Mouse (Mus musculus): ENCODE data around the gene Gpr162. TPM values are rescaled to one million over a fixed set of nuclear protein-coding genes. Genes with fewer than 3 reads are reported as not detected.

The Gpr162 gene
- polyA plus RNA-seq, 1 experiment, result 2.4 TPM

DNA sequence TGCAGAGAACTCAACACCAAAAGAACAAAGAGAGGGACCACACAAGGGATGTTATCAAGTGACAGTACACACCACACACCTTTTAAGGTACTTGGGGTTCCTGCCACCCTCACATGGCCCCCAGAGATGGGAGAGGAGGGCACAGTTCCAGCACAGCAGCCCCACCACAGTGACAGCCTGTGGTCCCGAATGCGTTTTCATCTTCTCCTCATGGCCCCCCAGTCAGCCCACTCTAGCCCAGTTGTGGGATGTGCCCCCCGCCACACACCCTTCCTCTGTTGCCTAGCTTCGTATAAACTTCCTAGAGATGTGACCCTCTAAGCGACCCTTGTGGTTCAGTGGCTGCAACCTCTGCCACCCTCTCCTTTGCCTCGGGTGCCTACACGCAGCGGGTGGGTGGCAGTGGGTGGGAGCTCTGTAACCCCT, 22.2 kb upstream of the Gpr162 start:
- H3K9ac ChIP-seq (ENCODE audit: low read depth, poor library complexity, severe bottlenecking), result no peak overlapping the region
- no peaks in the 10 kb centered on the region for H3K36me3 ChIP-seq (ENCODE audit: control insufficient read depth, insufficient read depth, low read length, poor library complexity, severe bottlenecking)
- no peak overlapping the region for H3K4me3 ChIP-seq (ENCODE audit: low read depth, low read length)
- TF ChIP-seq CTCF (IDR thresholded peaks at IDR 0.05; ENCODE audit: low read depth, low read length), result no peak
- no peak for TF ChIP-seq POLR2A (IDR thresholded peaks at IDR 0.05; ENCODE audit: insufficient read depth, low read length)
- TF ChIP-seq EP300 (IDR thresholded peaks at IDR 0.05; ENCODE audit: insufficient read depth, low read depth, low read length), result no peak
- no peaks in the 10 kb centered on the region for H3K27me3 ChIP-seq (ENCODE audit: control insufficient read depth, insufficient read depth, low read length, poor library complexity, severe bottlenecking)
- no peaks in the 10 kb centered on the region for H3K4me1 ChIP-seq (ENCODE audit: control insufficient read depth, insufficient read depth, low read length)
- H3K9me3 ChIP-seq (replicated peaks; ENCODE audit: control insufficient read depth, insufficient read depth, low read length, poor library complexity, severe bottlenecking), result no peaks in the 10 kb centered on the region; the same call in 1 of the 2 replicates
- H3K27ac ChIP-seq (ENCODE audit: insufficient read depth, low read length), result no peak overlapping the region

DNA sequence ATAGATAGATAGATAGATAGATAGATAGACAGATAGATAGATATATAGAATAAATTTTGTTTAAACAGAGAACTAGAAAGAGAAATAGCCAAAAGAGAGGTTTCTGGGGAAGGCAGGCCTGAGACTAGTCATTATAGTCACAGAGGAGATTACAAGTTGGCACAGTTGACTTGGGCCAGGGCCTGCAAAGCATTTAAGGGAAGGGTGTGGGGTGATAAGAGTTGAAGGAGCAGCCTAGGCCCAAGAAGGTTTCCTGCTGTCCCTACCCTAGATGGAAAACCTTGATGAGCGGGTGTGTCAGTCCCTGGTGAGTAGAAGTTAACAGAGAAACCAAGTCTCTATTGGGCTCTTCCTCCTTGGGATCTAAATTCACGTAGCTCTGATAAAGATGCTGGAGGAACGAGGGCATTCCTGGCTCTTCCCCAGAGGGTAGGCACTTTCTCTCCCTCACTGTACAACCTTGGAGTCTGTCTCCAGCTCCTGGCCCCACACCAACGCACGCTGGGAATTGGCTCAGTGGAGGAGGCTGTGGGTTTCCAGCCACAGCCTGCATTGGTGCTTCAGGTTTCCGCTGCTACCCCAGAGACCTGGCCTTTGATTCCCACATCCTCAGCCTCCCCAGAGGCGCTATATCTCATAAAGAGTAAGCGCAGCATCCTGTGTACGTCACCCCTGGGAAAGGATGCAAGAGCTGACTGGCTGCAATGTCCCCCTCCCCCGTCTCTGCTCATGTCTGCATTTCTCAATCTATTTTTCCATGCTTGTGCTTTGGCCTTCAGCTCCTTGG, 21.1 kb upstream of the Gpr162 start:
- H3K9ac ChIP-seq (ENCODE audit: low read depth, poor library complexity, severe bottlenecking), result no peak overlapping the region
- H3K4me3 ChIP-seq (ENCODE audit: low read depth, low read length), result no peak overlapping the region
- no peak for TF ChIP-seq POLR2A (IDR thresholded peaks at IDR 0.05; ENCODE audit: insufficient read depth, low read length)
- no peak for TF ChIP-seq CTCF (IDR thresholded peaks at IDR 0.05; ENCODE audit: low read depth, low read length)
- TF ChIP-seq EP300 (IDR thresholded peaks at IDR 0.05; ENCODE audit: insufficient read depth, low read depth, low read length), result no peak
- H3K27me3 ChIP-seq (ENCODE audit: control insufficient read depth, insufficient read depth, low read length, poor library complexity, severe bottlenecking), result no peaks in the 10 kb centered on the region
- H3K9me3 ChIP-seq (replicated peaks; ENCODE audit: control insufficient read depth, insufficient read depth, low read length, poor library complexity, severe bottlenecking), result no peaks in the 10 kb centered on the region; the same call in 1 of the 2 replicates
- no peak overlapping the region for H3K27ac ChIP-seq (ENCODE audit: insufficient read depth, low read length)
- no peaks in the 10 kb centered on the region for H3K36me3 ChIP-seq (ENCODE audit: control insufficient read depth, insufficient read depth, low read length, poor library complexity, severe bottlenecking)
- H3K4me1 ChIP-seq (ENCODE audit: control insufficient read depth, insufficient read depth, low read length), result no peaks in the 10 kb centered on the region

DNA sequence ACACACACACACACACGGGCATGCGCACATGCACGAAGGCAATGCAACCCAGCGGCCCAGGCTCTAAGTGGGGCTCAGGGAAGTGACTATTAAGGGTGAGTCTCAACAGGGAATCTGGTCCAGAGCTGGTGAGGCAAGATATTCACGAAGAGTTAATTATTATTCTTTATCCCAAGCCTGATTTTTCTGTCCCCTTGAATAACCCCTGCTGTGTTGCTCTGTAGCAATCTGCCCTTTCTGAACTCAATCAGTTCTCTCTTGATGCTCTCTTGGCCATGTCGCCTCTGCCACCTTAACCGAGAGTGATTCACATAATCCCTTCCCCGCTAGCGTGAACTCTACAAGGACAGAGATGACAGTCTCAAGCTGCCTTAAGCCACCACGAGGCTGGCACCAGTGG, 19.6 kb upstream of the Gpr162 start:
- H3K27me3 ChIP-seq (ENCODE audit: control insufficient read depth, insufficient read depth, low read length, poor library complexity, severe bottlenecking), result no peaks in the 10 kb centered on the region
- no peaks in the 10 kb centered on the region for H3K36me3 ChIP-seq (ENCODE audit: control insufficient read depth, insufficient read depth, low read length, poor library complexity, severe bottlenecking)
- H3K27ac ChIP-seq (ENCODE audit: insufficient read depth, low read length), result no peak overlapping the region
- H3K4me1 ChIP-seq (ENCODE audit: control insufficient read depth, insufficient read depth, low read length), result no peaks in the 10 kb centered on the region
- no peaks in the 10 kb centered on the region for H3K9me3 ChIP-seq (replicated peaks; ENCODE audit: control insufficient read depth, insufficient read depth, low read length, poor library complexity, severe bottlenecking)
- H3K4me3 ChIP-seq (ENCODE audit: low read depth, low read length), result no peak overlapping the region
- TF ChIP-seq POLR2A (IDR thresholded peaks at IDR 0.05; ENCODE audit: insufficient read depth, low read length), result no peak
- no peak overlapping the region for H3K9ac ChIP-seq (ENCODE audit: low read depth, poor library complexity, severe bottlenecking)

DNA sequence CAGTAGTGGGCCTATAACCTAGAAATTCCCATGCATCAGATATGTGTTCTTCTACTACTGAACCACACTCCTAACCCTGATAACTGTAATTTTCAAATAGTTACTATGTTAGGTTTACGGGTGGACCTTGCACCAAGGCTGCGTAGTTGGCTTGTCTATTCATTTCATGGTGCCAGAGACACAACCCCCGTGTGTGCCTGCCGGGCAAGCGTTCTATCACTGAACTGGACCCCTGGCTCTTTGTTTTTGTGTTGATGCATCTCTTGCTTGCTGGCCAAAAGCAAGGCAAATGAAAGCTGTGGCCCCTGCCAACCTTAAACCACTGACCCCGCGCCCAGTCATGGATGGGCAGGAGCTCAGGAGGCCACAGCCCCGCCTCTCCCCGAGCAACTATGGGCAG, 18.0 kb upstream of the Gpr162 start:
- Histone ChIP-seq H3K9ac (ENCODE audit: low read depth, poor library complexity, severe bottlenecking) (no peak overlapping the region), H3K4me3 (ENCODE audit: low read depth, low read length) (no peak overlapping the region), H3K36me3 (ENCODE audit: control insufficient read depth, insufficient read depth, low read length, poor library complexity, severe bottlenecking) (no peaks in the 10 kb centered on the region), H3K27ac (ENCODE audit: insufficient read depth, low read length) (no peak overlapping the region), H3K4me1 (ENCODE audit: control insufficient read depth, insufficient read depth, low read length) (no peaks in the 10 kb centered on the region), H3K9me3 (replicated peaks; ENCODE audit: control insufficient read depth, insufficient read depth, low read length, poor library complexity, severe bottlenecking) (no peaks in the 10 kb centered on the region), H3K27me3 (ENCODE audit: control insufficient read depth, insufficient read depth, low read length, poor library complexity, severe bottlenecking) (no peaks in the 10 kb centered on the region)
- no peak for TF ChIP-seq EP300 (IDR thresholded peaks at IDR 0.05; ENCODE audit: insufficient read depth, low read depth, low read length)

DNA sequence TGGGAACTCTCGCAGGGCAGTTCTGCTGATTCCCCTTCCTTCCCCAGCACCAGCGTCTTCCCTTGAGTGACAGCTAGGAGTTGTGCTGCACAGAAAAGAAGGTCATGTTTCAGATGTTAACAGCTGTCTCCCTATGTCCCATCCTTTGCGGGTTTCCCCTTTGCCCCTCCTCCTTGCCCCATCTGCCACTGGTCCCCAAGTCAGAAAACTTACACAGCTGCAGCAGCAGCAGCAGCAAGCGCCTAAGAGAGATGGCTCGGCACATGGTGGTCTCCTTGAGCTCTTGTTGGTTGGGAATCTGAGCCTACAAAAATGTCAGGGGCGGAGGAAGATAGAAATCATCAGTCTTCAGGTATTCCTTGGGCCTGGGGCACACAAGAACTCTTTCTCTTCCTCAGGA, 15.6 kb upstream of the Gpr162 start:
- no peaks in the 10 kb centered on the region for H3K9me3 ChIP-seq (replicated peaks; ENCODE audit: control insufficient read depth, insufficient read depth, low read length, poor library complexity, severe bottlenecking)
- TF ChIP-seq POLR2A (IDR thresholded peaks at IDR 0.05; ENCODE audit: insufficient read depth, low read length), result no peak
- TF ChIP-seq EP300 (IDR thresholded peaks at IDR 0.05; ENCODE audit: insufficient read depth, low read depth, low read length), result no peak
- no peak for TF ChIP-seq CTCF (IDR thresholded peaks at IDR 0.05; ENCODE audit: low read depth, low read length)
- no peak overlapping the region for H3K27ac ChIP-seq (ENCODE audit: insufficient read depth, low read length)
- no peak overlapping the region for H3K9ac ChIP-seq (ENCODE audit: low read depth, poor library complexity, severe bottlenecking)
- H3K27me3 ChIP-seq (ENCODE audit: control insufficient read depth, insufficient read depth, low read length, poor library complexity, severe bottlenecking), result no peaks in the 10 kb centered on the region
- no peaks in the 10 kb centered on the region for H3K4me1 ChIP-seq (ENCODE audit: control insufficient read depth, insufficient read depth, low read length)
- H3K36me3 ChIP-seq (ENCODE audit: control insufficient read depth, insufficient read depth, low read length, poor library complexity, severe bottlenecking), result no peaks in the 10 kb centered on the region
- no peak overlapping the region for H3K4me3 ChIP-seq (ENCODE audit: low read depth, low read length)

DNA sequence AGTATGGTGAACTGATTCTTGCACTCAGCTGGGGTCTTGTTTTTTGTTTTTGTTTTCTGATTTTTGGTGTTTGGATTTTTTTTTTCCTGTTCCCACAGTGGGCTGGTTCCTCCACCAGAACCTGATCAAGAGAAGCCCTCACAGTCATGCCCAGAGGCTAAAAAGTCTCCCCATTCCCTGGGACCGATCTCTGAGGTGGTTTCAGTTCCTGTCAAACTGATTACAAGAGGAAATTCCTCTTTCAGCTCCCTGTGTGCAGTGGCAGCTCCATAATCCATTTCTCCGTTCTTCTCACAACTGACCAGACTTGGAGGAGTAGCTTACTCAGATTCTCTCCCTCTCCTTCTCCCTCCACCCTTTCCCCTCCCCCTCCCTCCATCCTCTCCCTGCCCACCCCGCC, 10.6 kb upstream of the Gpr162 start:
- Histone ChIP-seq H3K4me3 (ENCODE audit: low read depth, low read length) (no peak overlapping the region), H3K9ac (ENCODE audit: low read depth, poor library complexity, severe bottlenecking) (no peak overlapping the region), H3K9me3 (replicated peaks; ENCODE audit: control insufficient read depth, insufficient read depth, low read length, poor library complexity, severe bottlenecking) (no peaks in the 10 kb centered on the region), H3K27me3 (ENCODE audit: control insufficient read depth, insufficient read depth, low read length, poor library complexity, severe bottlenecking) (no peaks in the 10 kb centered on the region), H3K36me3 (ENCODE audit: control insufficient read depth, insufficient read depth, low read length, poor library complexity, severe bottlenecking) (no peaks in the 10 kb centered on the region), H3K27ac (ENCODE audit: insufficient read depth, low read length) (no peak overlapping the region), H3K4me1 (ENCODE audit: control insufficient read depth, insufficient read depth, low read length) (no peaks in the 10 kb centered on the region)
- TF ChIP-seq POLR2A (IDR thresholded peaks at IDR 0.05; ENCODE audit: insufficient read depth, low read length) (no peak), CTCF (IDR thresholded peaks at IDR 0.05; ENCODE audit: low read depth, low read length) (no peak), EP300 (IDR thresholded peaks at IDR 0.05; ENCODE audit: insufficient read depth, low read depth, low read length) (no peak)

All from ES-Bruce4 (cell line).